Mouse (Mus musculus) lung, postnatal 0 days (tissue): ENCODE results near the gene Tnrc18. TPM values are rescaled to one million over a fixed set of nuclear protein-coding genes. Genes with fewer than 3 reads are reported as not detected.

ENCODE experiments used
- ATAC-seq: fragments of 200-750 bp; cut with Nextera tagmentation; 2 replicates; pipeline ENCODE4 v1.8.0; 2017; ENCODE audit warnings: moderate library complexity
- DNase-seq: peaks from one replicate; pipeline ENCODE4 v3.0.0-alpha.2; 2016; ENCODE audit warnings: low spot score
- H3K27ac ChIP-seq: fragments of 300-500 bp; sonication (generic); 2 replicates; pipeline ENCODE4 v1.5.1; 2014; ENCODE audit warnings: antibody characterized with exemption, mild to moderate bottlenecking, low read length, mixed read lengths
- H3K27me3 ChIP-seq: fragments of 300-500 bp; sonication (generic); replicated peaks from 2 replicates; pipeline ENCODE4 v1.6.1; 2014; ENCODE audit warnings: low read length, mixed read lengths; ENCODE audit not compliant: insufficient read depth
- H3K36me3 ChIP-seq: fragments of 300-500 bp; sonication (generic); 2 replicates; pipeline ENCODE4 v1.6.1; 2014; ENCODE audit warnings: low read length, mixed read lengths; ENCODE audit not compliant: insufficient read depth
- H3K4me1 ChIP-seq: fragments of 300-500 bp; sonication (generic); 2 replicates; pipeline ENCODE4 v1.6.1; 2014; ENCODE audit warnings: antibody characterized with exemption, low read depth, low read length, mixed read lengths; ENCODE audit not compliant: insufficient read depth
- H3K4me2 ChIP-seq: fragments of 300-500 bp; sonication (generic); replicated peaks from 2 replicates; pipeline ENCODE4 v1.6.1; 2014; ENCODE audit warnings: low read depth, mild to moderate bottlenecking, low read length, moderate library complexity, mixed read lengths
- H3K4me3 ChIP-seq: fragments of 300-500 bp; sonication (generic); 2 replicates; pipeline ENCODE4 v1.5.1; 2014; ENCODE audit warnings: low read depth, low read length
- H3K9ac ChIP-seq: fragments of 300-500 bp; sonication (generic); replicated peaks from 2 replicates; pipeline ENCODE4 v1.6.1; 2014; ENCODE audit warnings: low read depth, mild to moderate bottlenecking
- H3K9me3 ChIP-seq: fragments of 300-500 bp; sonication (generic); 2 replicates; pipeline ENCODE4 v1.6.1; 2016; ENCODE audit warnings: low read length, mixed read lengths
- CTCF ChIP-seq: IDR thresholded peaks from 2 replicates; pipeline ENCODE4 v1.5.1; 2016; ENCODE audit warnings: antibody characterized with exemption, mild to moderate bottlenecking
- EP300 ChIP-seq: IDR thresholded peaks from 2 replicates; pipeline ENCODE4 v1.6.1; 2016; ENCODE audit warnings: antibody characterized with exemption, mild to moderate bottlenecking, control low read depth
- WGBS: fragments of 180-500 bp; shearing (Covaris S2); extraction: QIAGEN DNeasy Blood & Tissue Kit; methylation state at CpG from one replicate; pipeline ENCODE4 v1.1.7; 2014; 5-methylcytosine and 5-hydroxymethylcytosine counted together
- polyA plus RNA-seq: library from polyadenylated mRNA; unstranded; fragments of >200 nt; fragmentation: Nextera tagmentation; extraction: Ambion mirVana; gene quantifications from 2 replicates; pipeline ENCODE4 v1.2.1, GENCODE M21; 2015

Tnrc18 gene
- polyA plus RNA-seq, 1 experiment from 2014 or later = 16.6 TPM

DNA sequence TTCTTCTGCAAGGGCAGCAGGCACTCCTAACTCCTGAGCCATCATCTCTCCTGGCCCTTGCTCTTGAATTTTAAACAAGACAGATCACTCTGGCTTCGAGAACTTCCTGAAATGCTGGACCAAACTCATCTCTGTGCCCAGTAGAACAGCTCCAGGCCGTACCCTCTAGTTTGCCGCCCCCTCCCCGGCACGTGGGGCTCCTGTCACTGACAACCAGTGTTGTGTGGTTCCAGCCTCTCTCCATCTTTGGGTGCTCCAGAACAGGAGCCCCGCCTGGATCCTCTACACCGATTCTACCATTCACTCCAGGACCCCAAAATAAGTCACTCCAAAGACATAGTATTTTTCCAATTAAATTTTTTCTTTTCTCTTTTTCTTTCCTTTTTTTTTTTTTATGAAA, 93.2 kb downstream of the Tnrc18 start:
- no peaks in the 10 kb centered on the region for H3K27me3 ChIP-seq
- peaks cover 29% of the 10 kb centered on the region for H3K36me3 ChIP-seq
- DNase-seq = no peak
- H3K4me3 ChIP-seq = no peak overlapping the region
- ATAC-seq = no peak
- TF ChIP-seq CTCF (no peak), EP300 (no peak)
- 83% methylated on average over 7 of the region's 7 CpGs for WGBS
- H3K9me3 ChIP-seq = no peaks in the 10 kb centered on the region
- no peaks in the 10 kb centered on the region for H3K4me1 ChIP-seq
- H3K4me2 ChIP-seq = no peak overlapping the region
- no peak overlapping the region for H3K9ac ChIP-seq
- no peak overlapping the region for H3K27ac ChIP-seq

GRCm38 (mm10) chr5:142723520-142724133, 93.8 kb downstream of the Tnrc18 start:
- Histone ChIP-seq H3K9ac (no peak overlapping the region), H3K4me1 (no peaks in the 10 kb centered on the region), H3K4me3 (no peak overlapping the region), H3K4me2 (no peak overlapping the region; the same call in 1 of the 2 replicates), H3K9me3 (no peaks in the 10 kb centered on the region), H3K27me3 (no peaks in the 10 kb centered on the region), H3K27ac (no peak overlapping the region), H3K36me3 (peaks cover 27% of the 10 kb centered on the region)
- no peak for TF ChIP-seq EP300
- peak; percentile 84 for TF ChIP-seq CTCF
- peak; percentile 84 for DNase-seq
- 11% methylated on average over 7 of the region's 7 CpGs for WGBS
- peak; percentile 70 for ATAC-seq

GRCm38 (mm10) chr5:142719897-142720296, 97.6 kb downstream of the Tnrc18 start:
- Histone ChIP-seq H3K9me3 (no peaks in the 10 kb centered on the region), H3K9ac (no peak overlapping the region), H3K4me3 (no peak overlapping the region), H3K27ac (no peak overlapping the region), H3K36me3 (no peaks in the 10 kb centered on the region), H3K4me1 (no peaks in the 10 kb centered on the region), H3K4me2 (no peak overlapping the region), H3K27me3 (no peaks in the 10 kb centered on the region)
- no peak for TF ChIP-seq CTCF
- TF ChIP-seq EP300 = no peak
- ATAC-seq (no peak), DNase-seq (no peak)
- WGBS = 80% methylated on average over 13 of the region's 13 CpGs

- ATAC-seq = no peak
- WGBS = 57% methylated on average over 25 of the region's 25 CpGs
These were observed 99.0 kb downstream of the Tnrc18 start for GRCm38 (mm10) chr5:142718486-142718885.

DNA sequence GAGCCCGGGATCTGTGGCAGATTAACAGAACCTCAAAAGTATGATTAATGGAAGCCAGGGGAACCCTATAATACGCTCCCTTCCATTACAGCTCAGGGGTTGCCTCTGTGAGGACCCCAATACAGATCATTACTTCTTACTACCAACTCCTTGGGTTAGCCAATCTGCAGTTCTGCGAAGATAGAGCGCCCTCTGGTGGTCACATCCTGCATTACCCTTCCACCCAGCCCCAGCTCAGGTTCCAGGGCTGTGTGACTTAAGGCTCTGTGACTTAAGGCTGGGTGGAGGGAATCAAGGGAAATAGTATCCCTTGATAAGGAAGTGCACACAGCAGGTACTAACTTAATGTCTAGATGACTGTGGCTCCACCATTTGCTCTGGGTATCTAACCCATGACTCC, 99.4 kb downstream of the Tnrc18 start:
- Histone ChIP-seq H3K9me3 (no peaks in the 10 kb centered on the region), H3K4me3 (no peak overlapping the region), H3K27ac (no peak overlapping the region), H3K4me1 (no peaks in the 10 kb centered on the region), H3K27me3 (no peaks in the 10 kb centered on the region), H3K36me3 (no peaks in the 10 kb centered on the region), H3K4me2 (no peak overlapping the region), H3K9ac (no peak overlapping the region)
- ATAC-seq (peak; percentile 44), DNase-seq (peak; percentile 63)
- TF ChIP-seq CTCF (peak; percentile 96), EP300 (no peak)
- WGBS = 18% methylated on average over 4 of the region's 4 CpGs

More at GRCm38 (mm10) chr5:142718486-142718885, 99.0 kb downstream of the Tnrc18 start:
- no peaks in the 10 kb centered on the region for H3K9me3 ChIP-seq
- H3K4me2 ChIP-seq = no peak overlapping the region
- no peak for TF ChIP-seq CTCF
- no peak for TF ChIP-seq EP300
- H3K9ac ChIP-seq = no peak overlapping the region
- H3K4me3 ChIP-seq = no peak overlapping the region
- DNase-seq = no peak
- no peaks in the 10 kb centered on the region for H3K27me3 ChIP-seq
- H3K36me3 ChIP-seq = no peaks in the 10 kb centered on the region
- H3K4me1 ChIP-seq = no peaks in the 10 kb centered on the region
- no peak overlapping the region for H3K27ac ChIP-seq

DNA sequence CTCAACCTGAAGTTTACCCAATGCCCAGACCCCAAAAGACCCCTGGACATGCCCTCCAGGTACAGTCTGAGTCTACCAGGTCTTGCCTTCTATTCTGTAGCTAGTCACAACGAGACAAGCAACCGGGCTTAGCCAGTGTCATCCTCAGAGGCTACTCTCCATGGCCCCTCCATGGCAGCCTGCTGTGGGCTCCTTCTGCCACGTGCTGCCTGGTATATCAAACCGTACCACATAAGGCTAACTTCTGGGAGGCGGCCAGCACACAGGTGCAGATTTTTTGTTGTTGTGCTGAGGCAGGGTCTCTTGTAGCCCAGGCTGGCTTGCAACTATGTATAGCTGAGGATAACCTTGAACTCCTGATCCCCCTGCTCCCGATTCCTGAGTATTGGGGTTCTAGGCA, 101.4 kb downstream of the Tnrc18 start:
- Histone ChIP-seq H3K36me3 (no peaks in the 10 kb centered on the region), H3K4me1 (no peaks in the 10 kb centered on the region), H3K27ac (no peak overlapping the region), H3K4me2 (no peak overlapping the region), H3K27me3 (no peaks in the 10 kb centered on the region), H3K9ac (no peak overlapping the region), H3K4me3 (no peak overlapping the region), H3K9me3 (no peaks in the 10 kb centered on the region)
- 79% methylated on average over 6 of the region's 6 CpGs for WGBS
- TF ChIP-seq CTCF = no peak
- TF ChIP-seq EP300 = no peak
- ATAC-seq = no peak
- no peak for DNase-seq

- 84% methylated on average over 9 of the region's 9 CpGs for WGBS
- Histone ChIP-seq H3K9ac (no peak overlapping the region), H3K27me3 (no peaks in the 10 kb centered on the region), H3K4me1 (no peaks in the 10 kb centered on the region), H3K27ac (no peak overlapping the region), H3K4me3 (no peak overlapping the region), H3K9me3 (no peaks in the 10 kb centered on the region), H3K36me3 (no peaks in the 10 kb centered on the region), H3K4me2 (no peak overlapping the region)
- TF ChIP-seq CTCF = no peak
- no peak for TF ChIP-seq EP300
- ATAC-seq (no peak), DNase-seq (no peak)
These were observed 102.4 kb downstream of the Tnrc18 start for GRCm38 (mm10) chr5:142715059-142715458.
